Mouse (Mus musculus): Measurements from ENCODE around the gene Klhl3. TPM values are rescaled to one million over a fixed set of nuclear protein-coding genes. Genes with fewer than 3 reads are reported as not detected.

Gene Klhl3
- polyA plus RNA-seq, 1 experiment from 2014 or later: 11.9 TPM

DNA sequence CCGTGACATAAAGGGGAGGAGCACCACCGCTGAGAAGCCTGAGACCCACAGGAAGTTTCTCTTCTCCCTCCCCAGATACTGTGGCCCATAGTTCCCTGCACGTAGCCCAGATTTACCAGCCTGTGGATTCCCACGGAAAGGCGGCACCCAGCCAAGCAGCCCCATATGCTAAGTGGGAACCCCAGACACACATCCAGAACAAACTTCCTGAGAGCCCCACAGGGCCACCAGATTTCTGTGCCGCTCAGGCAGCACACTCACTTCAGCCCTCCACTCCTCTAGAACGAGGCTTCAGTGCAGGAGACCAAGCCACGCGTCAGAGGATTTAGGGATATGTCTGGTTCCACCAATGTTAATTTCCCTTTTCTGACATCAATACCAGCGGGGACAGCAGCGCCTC, 130.5 kb downstream of the Klhl3 start:
- WGBS: 70% methylated on average over 11 of the region's 11 CpGs
- H3K4me3 ChIP-seq (replicated peaks; ENCODE audit: low read length): no peak overlapping the region
- H3K36me3 ChIP-seq (replicated peaks; ENCODE audit: control insufficient read depth, insufficient read depth): no peaks in the 10 kb centered on the region
- DNase-seq (ENCODE audit: low spot score): no peak
- no peak overlapping the region for H3K4me2 ChIP-seq (replicated peaks)
- peaks cover 12% of the 10 kb centered on the region for H3K4me1 ChIP-seq (replicated peaks; ENCODE audit: control insufficient read depth, insufficient read depth, low read length)
- H3K27me3 ChIP-seq (ENCODE audit: control insufficient read depth, insufficient read depth, low read length): no peaks in the 10 kb centered on the region
- no peak overlapping the region for H3K9ac ChIP-seq
- ATAC-seq (ENCODE audit: low FRiP score): no peak
- H3K9me3 ChIP-seq (ENCODE audit: control insufficient read depth, low read length): no peaks in the 10 kb centered on the region
- no peak overlapping the region for H3K27ac ChIP-seq

- WGBS: 50% methylated on average over 9 of the region's 9 CpGs
- H3K27me3 ChIP-seq (ENCODE audit: control insufficient read depth, insufficient read depth, low read length): no peaks in the 10 kb centered on the region
- H3K4me3 ChIP-seq (replicated peaks; ENCODE audit: low read length): no peak overlapping the region
- H3K9me3 ChIP-seq (ENCODE audit: control insufficient read depth, low read length): no peaks in the 10 kb centered on the region
- H3K4me1 ChIP-seq (replicated peaks; ENCODE audit: control insufficient read depth, insufficient read depth, low read length): peaks cover 12% of the 10 kb centered on the region
- no peaks in the 10 kb centered on the region for H3K36me3 ChIP-seq (replicated peaks; ENCODE audit: control insufficient read depth, insufficient read depth)
- DNase-seq (ENCODE audit: low spot score) (no peak), ATAC-seq (ENCODE audit: low FRiP score) (no peak)
- no peak overlapping the region for H3K9ac ChIP-seq
- no peak overlapping the region for H3K4me2 ChIP-seq (replicated peaks)
- no peak overlapping the region for H3K27ac ChIP-seq
Observed at GRCm38 (mm10) chr13:57980679-57981078, 132.7 kb downstream of the Klhl3 start.

DNA sequence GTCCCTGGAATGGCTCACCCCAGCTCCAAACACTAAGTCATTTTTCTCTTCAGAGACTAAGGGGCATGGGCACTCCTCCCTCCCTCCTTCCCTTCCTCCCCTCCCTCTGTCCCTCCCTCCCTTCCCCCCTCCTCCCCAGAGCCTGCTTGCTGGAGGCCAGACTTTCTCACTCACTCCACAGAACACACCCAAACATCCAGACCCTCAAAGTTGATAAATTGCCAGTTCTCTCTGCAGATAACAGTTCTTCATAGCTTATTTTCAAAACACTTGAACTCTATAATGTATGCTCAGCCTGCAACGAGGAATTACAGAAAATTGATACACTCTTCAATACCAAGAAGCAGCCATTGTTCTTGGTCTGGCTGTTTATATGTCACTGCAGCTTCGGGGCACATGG, 133.3 kb downstream of the Klhl3 start:
- H3K27ac ChIP-seq: no peak overlapping the region
- H3K9me3 ChIP-seq (ENCODE audit: control insufficient read depth, low read length): no peaks in the 10 kb centered on the region
- no peaks in the 10 kb centered on the region for H3K36me3 ChIP-seq (replicated peaks; ENCODE audit: control insufficient read depth, insufficient read depth)
- no peaks in the 10 kb centered on the region for H3K27me3 ChIP-seq (ENCODE audit: control insufficient read depth, insufficient read depth, low read length)
- no peak overlapping the region for H3K4me2 ChIP-seq (replicated peaks)
- no peak overlapping the region for H3K4me3 ChIP-seq (replicated peaks; ENCODE audit: low read length)
- no peak overlapping the region for H3K9ac ChIP-seq
- no peak for ATAC-seq (ENCODE audit: low FRiP score)
- DNase-seq (ENCODE audit: low spot score): no peak
- WGBS: 17% methylated on average over 2 of the region's 2 CpGs
- peaks cover 12% of the 10 kb centered on the region for H3K4me1 ChIP-seq (replicated peaks; ENCODE audit: control insufficient read depth, insufficient read depth, low read length)

- Histone ChIP-seq H3K9ac (no peak overlapping the region), H3K27ac (no peak overlapping the region), H3K4me1 (replicated peaks; ENCODE audit: control insufficient read depth, insufficient read depth, low read length) (peaks cover 12% of the 10 kb centered on the region), H3K27me3 (ENCODE audit: control insufficient read depth, insufficient read depth, low read length) (no peaks in the 10 kb centered on the region), H3K9me3 (ENCODE audit: control insufficient read depth, low read length) (no peaks in the 10 kb centered on the region), H3K4me2 (replicated peaks) (no peak overlapping the region), H3K36me3 (replicated peaks; ENCODE audit: control insufficient read depth, insufficient read depth) (no peaks in the 10 kb centered on the region), H3K4me3 (replicated peaks; ENCODE audit: low read length) (no peak overlapping the region)
- 24% methylated on average over 9 of the region's 9 CpGs for WGBS
- DNase-seq (ENCODE audit: low spot score) (no peak), ATAC-seq (ENCODE audit: low FRiP score) (no peak)
Observed at GRCm38 (mm10) chr13:57978931-57979330, 134.5 kb downstream of the Klhl3 start.

DNA sequence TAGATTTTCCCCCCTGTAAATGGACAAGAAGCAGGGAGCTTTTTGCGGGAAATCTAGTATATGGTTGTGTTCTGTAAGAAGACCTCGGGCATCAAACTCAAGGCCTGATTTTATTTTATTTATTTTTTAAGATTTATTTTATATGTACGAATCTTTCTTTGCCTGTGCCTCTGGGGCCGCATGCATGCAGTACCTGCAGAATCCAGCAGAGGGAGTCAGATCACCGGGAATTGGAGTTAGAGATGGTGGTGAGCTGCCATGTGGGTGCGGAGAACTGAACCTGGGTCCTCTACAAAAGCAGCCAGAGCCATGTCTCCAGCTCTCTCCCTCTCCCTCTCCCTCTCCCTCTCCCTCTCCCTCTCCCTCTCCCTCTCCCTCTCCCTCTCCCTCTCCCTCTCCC, 135.7 kb downstream of the Klhl3 start:
- Histone ChIP-seq H3K27me3 (ENCODE audit: control insufficient read depth, insufficient read depth, low read length) (no peaks in the 10 kb centered on the region), H3K9me3 (ENCODE audit: control insufficient read depth, low read length) (no peaks in the 10 kb centered on the region), H3K36me3 (replicated peaks; ENCODE audit: control insufficient read depth, insufficient read depth) (no peaks in the 10 kb centered on the region), H3K9ac (no peak overlapping the region), H3K27ac (no peak overlapping the region), H3K4me1 (replicated peaks; ENCODE audit: control insufficient read depth, insufficient read depth, low read length) (peaks cover 12% of the 10 kb centered on the region), H3K4me2 (replicated peaks) (no peak overlapping the region), H3K4me3 (replicated peaks; ENCODE audit: low read length) (no peak overlapping the region)
- ATAC-seq (ENCODE audit: low FRiP score): no peak
- WGBS: 84% methylated on average over 6 of the region's 6 CpGs
- no peak for DNase-seq (ENCODE audit: low spot score)

- Histone ChIP-seq H3K4me2 (replicated peaks) (no peak overlapping the region), H3K27ac (no peak overlapping the region), H3K4me1 (replicated peaks; ENCODE audit: control insufficient read depth, insufficient read depth, low read length) (no peaks in the 10 kb centered on the region), H3K9ac (no peak overlapping the region), H3K4me3 (replicated peaks; ENCODE audit: low read length) (no peak overlapping the region), H3K27me3 (ENCODE audit: control insufficient read depth, insufficient read depth, low read length) (no peaks in the 10 kb centered on the region), H3K36me3 (replicated peaks; ENCODE audit: control insufficient read depth, insufficient read depth) (no peaks in the 10 kb centered on the region), H3K9me3 (ENCODE audit: control insufficient read depth, low read length) (no peaks in the 10 kb centered on the region)
- DNase-seq (ENCODE audit: low spot score) (no peak), ATAC-seq (ENCODE audit: low FRiP score) (no peak)
- 89% methylated on average over 6 of the region's 6 CpGs for WGBS
Observed at GRCm38 (mm10) chr13:57965658-57966057, 147.7 kb downstream of the Klhl3 start.

GRCm38 (mm10) chr13:57960254-57960653, 153.1 kb downstream of the Klhl3 start:
- H3K4me1 ChIP-seq (replicated peaks; ENCODE audit: control insufficient read depth, insufficient read depth, low read length): no peaks in the 10 kb centered on the region
- ATAC-seq (ENCODE audit: low FRiP score) (no peak), DNase-seq (ENCODE audit: low spot score) (no peak)
- WGBS: 83% methylated on average over 2 of the region's 2 CpGs
- H3K36me3 ChIP-seq (replicated peaks; ENCODE audit: control insufficient read depth, insufficient read depth): no peaks in the 10 kb centered on the region
- no peak overlapping the region for H3K4me3 ChIP-seq (replicated peaks; ENCODE audit: low read length)
- no peak overlapping the region for H3K4me2 ChIP-seq (replicated peaks)
- peaks cover 3% of the 10 kb centered on the region; the same call in 1 of the 2 replicates for H3K9me3 ChIP-seq (ENCODE audit: control insufficient read depth, low read length)
- H3K9ac ChIP-seq: no peak overlapping the region
- no peak overlapping the region for H3K27ac ChIP-seq
- no peaks in the 10 kb centered on the region for H3K27me3 ChIP-seq (ENCODE audit: control insufficient read depth, insufficient read depth, low read length)

DNA sequence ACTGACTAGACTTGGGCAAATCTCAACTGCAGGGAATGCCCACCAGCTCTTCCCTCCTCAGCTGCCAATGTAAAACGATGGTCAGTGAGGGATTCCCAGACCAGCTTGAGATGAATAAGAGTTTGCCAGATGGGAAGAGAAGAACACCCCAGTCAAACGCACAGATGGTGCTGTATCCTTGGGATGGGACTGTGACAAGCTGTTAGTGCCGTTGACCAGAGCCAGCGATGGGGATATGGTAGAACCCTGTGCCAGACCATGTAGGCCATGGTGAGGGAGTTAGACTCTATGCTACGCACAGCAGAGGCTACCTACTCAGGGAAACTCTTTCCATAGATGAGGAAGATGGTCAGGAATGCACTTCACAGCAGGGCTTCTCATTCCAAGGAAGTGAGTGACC, 153.6 kb downstream of the Klhl3 start:
- Histone ChIP-seq H3K27ac (no peak overlapping the region), H3K27me3 (ENCODE audit: control insufficient read depth, insufficient read depth, low read length) (no peaks in the 10 kb centered on the region), H3K36me3 (replicated peaks; ENCODE audit: control insufficient read depth, insufficient read depth) (no peaks in the 10 kb centered on the region), H3K9me3 (ENCODE audit: control insufficient read depth, low read length) (peaks cover 3% of the 10 kb centered on the region; the same call in 1 of the 2 replicates), H3K4me1 (replicated peaks; ENCODE audit: control insufficient read depth, insufficient read depth, low read length) (no peaks in the 10 kb centered on the region), H3K9ac (no peak overlapping the region), H3K4me2 (replicated peaks) (no peak overlapping the region), H3K4me3 (replicated peaks; ENCODE audit: low read length) (no peak overlapping the region)
- DNase-seq (ENCODE audit: low spot score) (no peak), ATAC-seq (ENCODE audit: low FRiP score) (no peak)
- 85% methylated on average over 5 of the region's 5 CpGs for WGBS
